Mouse (Mus musculus): ENCODE measurements around the gene Fgfbp3. TPM values are rescaled to one million over a fixed set of nuclear protein-coding genes. Genes with fewer than 3 reads are reported as not detected.

Fgfbp3 gene
- polyA plus RNA-seq, 1 experiment from 2014 or later, result 9.8 TPM

DNA sequence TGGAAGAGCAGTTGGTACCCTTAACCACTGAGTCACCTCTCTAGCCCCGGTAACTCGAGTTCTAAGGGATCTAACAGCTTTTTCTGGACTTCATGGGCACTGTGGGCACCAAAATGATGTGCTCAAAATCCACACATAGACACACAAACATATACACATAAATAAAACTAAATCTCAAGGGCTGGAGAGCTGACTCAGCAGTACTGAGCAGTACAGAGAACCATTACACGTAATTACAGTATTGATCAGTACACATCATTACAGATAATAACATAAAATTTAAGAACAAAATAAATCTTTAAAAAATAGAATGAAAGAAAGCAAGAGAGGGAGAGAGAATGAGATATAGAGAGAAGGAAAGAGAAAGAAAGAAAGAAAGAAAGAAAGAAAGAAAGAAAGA, 10.3 kb downstream of the Fgfbp3 start:
- Histone ChIP-seq H3K4me3 (no peak overlapping the region), H3K9me3 (no peaks in the 10 kb centered on the region), H3K4me1 (peaks cover 11% of the 10 kb centered on the region; the same call in 1 of the 2 replicates), H3K27ac (no peak overlapping the region), H3K4me2 (no peak overlapping the region), H3K27me3 (no peaks in the 10 kb centered on the region), H3K9ac (no peak overlapping the region), H3K36me3 (no peaks in the 10 kb centered on the region)
- 83% methylated on average over 3 of the region's 3 CpGs for WGBS
- ATAC-seq (ENCODE audit: insufficient number of reproducible peaks, insufficient read depth, low FRiP score, low TSS enrichment, low read depth), result no peak

DNA sequence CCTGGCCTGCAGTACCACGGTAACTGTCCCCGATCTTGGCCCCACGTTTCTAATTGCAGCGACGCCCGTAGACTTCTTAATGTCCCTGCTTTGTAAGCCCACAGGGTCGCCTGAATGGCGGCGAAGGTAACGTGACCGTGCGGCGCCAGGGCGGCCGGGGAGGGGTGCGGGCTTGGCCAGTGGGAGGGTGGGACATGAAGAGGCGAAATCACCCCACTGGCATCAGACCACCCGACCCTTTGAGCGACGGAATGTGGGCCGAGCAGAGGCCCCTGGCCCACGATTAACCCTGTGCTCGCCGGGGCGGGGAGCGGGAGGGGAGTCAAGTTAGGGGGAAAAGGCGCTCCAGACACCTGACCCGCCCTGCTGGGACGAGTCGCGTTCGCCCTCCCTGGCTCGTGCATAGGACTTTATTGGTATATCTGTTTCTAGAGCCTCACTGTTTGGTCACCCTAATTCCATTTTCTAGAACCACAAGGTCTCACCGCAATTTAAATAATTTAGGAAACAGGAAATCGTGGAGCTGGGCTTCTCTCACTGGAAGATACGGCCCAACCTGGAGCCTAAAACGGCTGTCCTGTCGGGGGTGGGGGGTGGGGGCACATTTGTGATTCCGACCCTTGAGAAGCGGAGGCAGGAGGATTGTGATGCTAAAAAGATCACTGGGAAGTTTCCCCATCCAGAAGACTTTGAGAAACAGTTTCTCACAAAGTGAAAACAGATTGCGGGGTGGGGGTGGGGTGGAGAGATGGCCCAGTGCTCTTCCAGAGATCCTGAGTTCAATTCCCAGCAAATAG, 15.0 kb downstream of the Fgfbp3 start:
- H3K4me2 ChIP-seq, result peak overlapping the region; percentile 84
- no peaks in the 10 kb centered on the region for H3K36me3 ChIP-seq
- no peaks in the 10 kb centered on the region for H3K9me3 ChIP-seq
- H3K4me3 ChIP-seq, result peak overlapping the region; percentile 58
- H3K27ac ChIP-seq, result no peak overlapping the region
- H3K9ac ChIP-seq, result peak overlapping the region; percentile 80
- H3K4me1 ChIP-seq, result peaks cover 5% of the 10 kb centered on the region; the same call in 1 of the 2 replicates
- no peaks in the 10 kb centered on the region for H3K27me3 ChIP-seq
- peak; percentile 63; the same call in 1 of the 2 replicates for ATAC-seq (ENCODE audit: insufficient number of reproducible peaks, insufficient read depth, low FRiP score, low TSS enrichment, low read depth)
- 1% methylated on average over 41 of the region's 41 CpGs for WGBS

DNA sequence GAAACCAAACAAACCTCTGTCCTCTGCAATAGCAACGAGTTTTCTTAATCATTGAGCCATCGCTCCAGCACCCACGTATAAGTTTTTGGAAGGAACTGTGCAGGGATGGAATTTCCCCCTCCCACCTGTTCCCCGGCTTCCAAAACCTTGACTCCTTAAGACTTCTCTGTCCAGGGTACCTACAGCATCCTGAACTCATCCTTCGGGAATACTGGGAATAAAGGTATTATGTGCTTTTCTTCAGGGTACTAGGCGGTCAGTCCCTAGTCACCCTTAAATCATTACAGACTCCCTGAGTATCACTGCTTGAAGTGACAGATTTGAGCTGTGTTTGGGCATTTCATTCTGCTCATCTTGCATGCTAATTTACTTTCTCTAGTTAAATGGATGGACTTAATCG, 16.0 kb downstream of the Fgfbp3 start:
- WGBS, result 35% methylated on average over 7 of the region's 7 CpGs
- no peak overlapping the region for H3K9ac ChIP-seq
- H3K27me3 ChIP-seq, result no peaks in the 10 kb centered on the region
- H3K4me1 ChIP-seq, result peaks cover 5% of the 10 kb centered on the region; the same call in 1 of the 2 replicates
- peak overlapping the region; percentile 84 for H3K4me2 ChIP-seq
- no peaks in the 10 kb centered on the region for H3K36me3 ChIP-seq
- H3K27ac ChIP-seq, result no peak overlapping the region
- no peaks in the 10 kb centered on the region for H3K9me3 ChIP-seq
- ATAC-seq (ENCODE audit: insufficient number of reproducible peaks, insufficient read depth, low FRiP score, low TSS enrichment, low read depth), result no peak
- H3K4me3 ChIP-seq, result peak overlapping the region; percentile 58

DNA sequence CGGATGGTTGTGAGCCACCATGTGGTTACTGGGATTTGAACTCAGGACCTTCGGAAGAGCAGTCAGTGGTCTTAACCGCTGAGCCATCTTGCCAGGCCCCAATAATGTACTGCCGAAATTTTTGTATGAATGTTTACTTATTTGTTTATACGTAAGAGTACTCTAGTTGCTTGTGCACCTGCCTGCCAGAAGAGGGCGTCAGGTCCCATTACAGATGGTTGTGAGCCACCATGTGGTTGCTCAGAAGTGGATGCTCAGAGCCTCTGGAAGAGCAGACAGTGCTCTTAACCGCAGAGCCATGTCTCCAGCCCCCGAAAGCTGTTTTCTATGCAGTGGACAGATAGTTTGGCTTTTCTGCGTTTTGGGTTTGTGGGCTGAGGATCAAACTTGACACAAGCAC, 21.6 kb downstream of the Fgfbp3 start:
- no peak for ATAC-seq (ENCODE audit: insufficient number of reproducible peaks, insufficient read depth, low FRiP score, low TSS enrichment, low read depth)

DNA sequence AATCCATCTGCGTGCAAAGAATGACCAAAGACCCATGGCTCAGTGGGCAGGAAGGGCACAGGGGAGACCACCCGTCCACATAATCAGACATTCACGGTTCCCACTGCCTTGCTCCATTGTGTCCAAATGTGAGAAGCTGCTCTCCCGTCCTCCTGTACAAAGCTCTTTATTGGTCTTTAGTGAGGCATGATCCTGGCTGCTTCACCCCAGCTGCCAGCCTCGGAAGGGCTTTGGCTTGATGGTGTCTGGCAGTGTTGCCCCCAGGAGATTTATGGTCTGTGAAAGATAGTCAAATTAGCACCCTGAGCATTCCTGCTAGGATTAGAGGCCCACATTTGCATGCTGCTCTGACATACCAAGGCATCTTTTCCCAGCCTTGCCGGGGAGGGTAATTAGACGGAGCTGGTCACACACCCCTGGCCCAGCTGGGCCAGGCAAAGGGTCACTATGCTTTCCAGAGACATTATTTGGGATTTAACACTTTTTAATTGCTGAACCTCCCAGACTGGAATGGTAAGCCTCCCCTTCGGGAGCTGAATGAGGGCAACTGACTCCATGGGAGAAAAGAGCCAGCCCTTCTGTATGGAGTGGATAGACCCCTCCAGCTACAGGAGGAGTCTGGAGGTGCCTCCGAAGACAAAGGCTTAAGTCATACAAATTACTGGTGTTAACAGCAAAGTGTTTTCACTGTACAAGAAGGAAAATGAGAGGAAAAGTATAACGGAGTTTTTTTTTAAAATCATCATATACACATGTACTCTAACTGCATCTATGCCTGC, 22.4 kb downstream of the Fgfbp3 start:
- 23% methylated on average over 10 of the region's 10 CpGs for WGBS
- H3K4me3 ChIP-seq, result no peak overlapping the region
- H3K9me3 ChIP-seq, result no peaks in the 10 kb centered on the region
- peaks cover 19% of the 10 kb centered on the region for H3K36me3 ChIP-seq
- H3K27ac ChIP-seq, result no peak overlapping the region
- ATAC-seq (ENCODE audit: insufficient number of reproducible peaks, insufficient read depth, low FRiP score, low TSS enrichment, low read depth), result no peak
- no peak overlapping the region for H3K9ac ChIP-seq
- H3K27me3 ChIP-seq, result no peaks in the 10 kb centered on the region
- no peak overlapping the region for H3K4me2 ChIP-seq
- peaks cover 7% of the 10 kb centered on the region for H3K4me1 ChIP-seq

More for the DNA sequence above, 21.6 kb downstream of the Fgfbp3 start:
- Histone ChIP-seq H3K4me3 (no peak overlapping the region), H3K4me2 (no peak overlapping the region), H3K9ac (no peak overlapping the region), H3K27me3 (no peaks in the 10 kb centered on the region), H3K36me3 (peaks cover 18% of the 10 kb centered on the region), H3K27ac (no peak overlapping the region), H3K9me3 (no peaks in the 10 kb centered on the region), H3K4me1 (peaks cover 7% of the 10 kb centered on the region)
- 44% methylated on average over 9 of the region's 9 CpGs for WGBS

DNA sequence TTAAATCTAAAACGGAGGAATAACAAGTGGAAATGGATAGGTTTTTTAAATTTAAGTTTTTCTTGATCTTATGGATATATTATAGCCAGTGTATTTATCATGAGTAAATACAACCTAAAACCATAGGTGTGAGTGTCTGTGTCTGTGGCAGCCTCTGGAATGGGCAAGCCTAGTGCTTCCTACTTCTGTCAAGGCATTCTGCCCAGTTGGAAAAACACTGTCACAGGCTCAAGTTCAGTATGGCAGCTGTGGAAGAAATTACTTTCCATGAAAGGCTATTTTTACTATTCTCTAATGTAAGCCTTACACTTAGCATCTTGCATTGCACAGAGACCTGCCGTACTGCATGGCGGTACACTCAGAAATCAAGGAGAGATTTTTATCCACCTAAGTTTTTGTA, 27.7 kb downstream of the Fgfbp3 start:
- Histone ChIP-seq H3K27me3 (no peaks in the 10 kb centered on the region), H3K27ac (no peak overlapping the region), H3K4me1 (peaks cover 2% of the 10 kb centered on the region), H3K4me2 (no peak overlapping the region), H3K9ac (no peak overlapping the region), H3K9me3 (no peaks in the 10 kb centered on the region), H3K36me3 (peaks cover 68% of the 10 kb centered on the region), H3K4me3 (no peak overlapping the region)
- 86% methylated on average over 3 of the region's 3 CpGs for WGBS
- ATAC-seq (ENCODE audit: insufficient number of reproducible peaks, insufficient read depth, low FRiP score, low TSS enrichment, low read depth), result no peak

DNA sequence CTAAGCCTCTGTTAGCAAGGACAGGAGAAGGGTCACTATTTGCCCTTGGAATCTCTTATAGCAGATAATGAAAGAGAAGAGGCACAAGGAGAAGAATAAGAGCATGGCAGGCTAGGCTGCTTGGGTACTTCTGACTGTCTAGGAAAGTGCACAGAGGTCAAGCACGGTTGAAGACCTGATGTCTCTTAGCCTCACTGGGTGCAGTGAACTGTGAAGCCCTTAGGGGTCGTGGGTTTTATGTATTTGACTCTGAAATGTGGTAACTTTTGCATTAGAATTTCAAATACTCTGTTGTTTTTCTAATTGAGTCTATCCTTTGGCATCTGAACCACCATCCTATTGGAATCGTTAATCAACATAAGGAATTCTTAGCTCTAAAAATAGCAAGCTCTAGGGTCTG, 31.7 kb downstream of the Fgfbp3 start:
- H3K27ac ChIP-seq, result no peak overlapping the region
- no peaks in the 10 kb centered on the region for H3K9me3 ChIP-seq
- no peak for ATAC-seq (ENCODE audit: insufficient number of reproducible peaks, insufficient read depth, low FRiP score, low TSS enrichment, low read depth)
- no peak overlapping the region for H3K9ac ChIP-seq
- WGBS, result 80% methylated on average over 3 of the region's 3 CpGs
- no peak overlapping the region for H3K4me3 ChIP-seq
- no peaks in the 10 kb centered on the region for H3K27me3 ChIP-seq
- no peak overlapping the region for H3K4me2 ChIP-seq
- no peaks in the 10 kb centered on the region for H3K4me1 ChIP-seq
- peaks cover 87% of the 10 kb centered on the region for H3K36me3 ChIP-seq

DNA sequence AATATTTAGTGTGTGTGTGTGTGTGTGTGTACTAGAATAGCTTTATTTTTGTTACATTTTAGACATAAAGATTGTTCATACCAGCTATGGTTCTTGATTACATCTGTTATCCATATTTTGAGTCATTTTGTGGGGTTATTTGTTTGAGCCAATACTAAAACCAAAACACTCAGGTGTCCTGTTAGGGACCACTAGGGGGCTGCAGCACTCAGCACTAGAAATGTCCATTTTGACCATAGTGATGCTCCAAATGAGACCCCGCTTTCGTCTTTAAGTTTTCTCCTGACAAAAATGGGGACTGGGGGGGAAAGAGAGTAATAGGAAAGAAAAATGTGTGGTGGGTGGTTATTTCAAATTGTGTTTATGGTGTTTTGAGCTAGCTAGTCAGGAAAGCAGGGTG, 33.1 kb downstream of the Fgfbp3 start:
- Histone ChIP-seq H3K9me3 (no peaks in the 10 kb centered on the region), H3K4me2 (no peak overlapping the region), H3K36me3 (peaks cover 93% of the 10 kb centered on the region), H3K27ac (no peak overlapping the region), H3K9ac (no peak overlapping the region), H3K4me1 (no peaks in the 10 kb centered on the region), H3K4me3 (no peak overlapping the region), H3K27me3 (no peaks in the 10 kb centered on the region)
- 82% methylated on average over 2 of the region's 2 CpGs for WGBS
- ATAC-seq (ENCODE audit: insufficient number of reproducible peaks, insufficient read depth, low FRiP score, low TSS enrichment, low read depth), result no peak

DNA sequence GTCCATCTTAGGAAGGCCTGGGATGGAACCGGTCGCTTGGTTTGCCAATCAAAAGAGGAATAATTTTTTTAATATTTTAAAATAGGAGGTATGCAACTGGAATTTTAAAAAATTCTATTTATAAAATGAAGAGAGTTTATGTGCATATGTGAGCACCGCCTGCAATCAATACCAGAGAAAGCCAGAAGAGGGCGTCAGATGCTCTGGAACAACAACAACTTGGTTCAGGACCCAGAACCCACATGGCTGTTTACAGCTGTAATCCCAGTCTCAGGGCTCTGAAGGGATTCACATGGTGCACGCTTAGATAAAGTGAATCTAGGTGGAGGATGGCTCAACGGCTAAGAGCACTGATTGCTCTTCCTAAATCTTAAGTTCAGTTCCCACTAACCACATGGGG, 36.3 kb downstream of the Fgfbp3 start:
- no peak for ATAC-seq (ENCODE audit: insufficient number of reproducible peaks, insufficient read depth, low FRiP score, low TSS enrichment, low read depth)
- WGBS, result 79% methylated on average over 6 of the region's 6 CpGs

DNA sequence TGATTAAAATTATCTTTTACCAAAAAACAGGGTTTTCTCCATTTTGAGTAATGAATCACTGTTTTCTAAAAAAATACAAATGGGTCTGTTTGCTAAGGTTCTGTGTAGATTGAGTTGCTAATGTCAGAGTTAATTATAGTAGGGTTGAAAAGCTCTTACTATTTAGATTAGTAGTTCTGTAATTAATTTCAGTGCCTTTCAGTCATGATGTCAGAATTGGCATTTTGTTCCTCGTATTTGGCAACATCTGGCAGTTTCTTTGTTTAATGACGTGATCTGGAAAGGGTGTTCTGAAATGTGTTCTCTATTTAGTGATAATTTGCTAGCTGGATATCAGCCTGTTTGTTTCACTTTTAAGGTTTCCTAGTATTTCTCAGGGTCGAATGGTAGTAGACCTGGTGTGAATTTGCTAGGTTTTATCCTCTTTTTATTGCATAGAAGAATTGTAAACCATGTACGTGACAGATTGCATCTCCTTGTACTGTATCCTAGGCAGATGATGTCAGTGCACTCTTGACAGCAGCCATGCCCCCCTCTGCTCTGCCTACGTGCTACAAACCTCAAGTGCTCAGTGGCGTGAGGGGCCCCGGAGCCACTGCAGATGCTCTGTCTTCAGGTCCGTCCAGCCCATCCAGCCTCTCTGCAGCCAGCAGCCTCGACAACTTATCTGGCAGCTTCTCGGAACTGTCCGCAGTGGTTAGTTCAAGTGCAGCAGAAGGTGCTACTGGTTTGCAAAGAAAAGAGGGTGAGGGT, 40.5 kb downstream of the Fgfbp3 start:
- Histone ChIP-seq H3K9me3 (no peaks in the 10 kb centered on the region), H3K9ac (no peak overlapping the region), H3K27ac (no peak overlapping the region), H3K4me3 (no peak overlapping the region), H3K4me2 (no peak overlapping the region), H3K4me1 (no peaks in the 10 kb centered on the region), H3K36me3 (peaks cover 86% of the 10 kb centered on the region), H3K27me3 (no peaks in the 10 kb centered on the region)
- ATAC-seq (ENCODE audit: insufficient number of reproducible peaks, insufficient read depth, low FRiP score, low TSS enrichment, low read depth), result no peak
- WGBS, result 74% methylated on average over 11 of the region's 11 CpGs

More for the DNA sequence above, 36.3 kb downstream of the Fgfbp3 start:
- H3K4me2 ChIP-seq, result no peak overlapping the region
- no peaks in the 10 kb centered on the region for H3K4me1 ChIP-seq
- H3K36me3 ChIP-seq, result peaks cover 88% of the 10 kb centered on the region
- H3K27me3 ChIP-seq, result no peaks in the 10 kb centered on the region
- H3K4me3 ChIP-seq, result no peak overlapping the region
- no peaks in the 10 kb centered on the region for H3K9me3 ChIP-seq
- H3K27ac ChIP-seq, result no peak overlapping the region
- no peak overlapping the region for H3K9ac ChIP-seq

DNA sequence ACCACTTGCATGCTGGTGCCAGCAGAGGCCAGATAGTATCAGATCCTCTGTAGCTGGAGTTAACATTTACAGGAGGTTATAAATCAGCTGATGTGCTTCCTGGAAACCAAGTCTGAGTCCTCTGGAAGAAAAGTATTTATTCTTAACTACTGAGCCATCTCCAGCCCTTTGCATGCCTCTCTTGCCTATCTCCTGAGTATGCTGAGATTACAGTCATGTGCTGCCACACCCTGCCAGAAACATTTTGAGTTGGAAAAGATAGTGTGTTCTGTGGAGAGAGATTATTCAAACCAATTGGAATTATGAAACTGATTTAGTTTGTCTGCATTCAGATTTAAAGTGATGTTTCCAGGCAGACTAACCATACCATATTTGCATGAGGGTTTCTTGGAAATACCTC, 42.1 kb downstream of the Fgfbp3 start:
- no peak overlapping the region for H3K9ac ChIP-seq
- ATAC-seq (ENCODE audit: insufficient number of reproducible peaks, insufficient read depth, low FRiP score, low TSS enrichment, low read depth), result no peak
- no peak overlapping the region for H3K4me3 ChIP-seq
- no peaks in the 10 kb centered on the region for H3K9me3 ChIP-seq
- H3K4me2 ChIP-seq, result no peak overlapping the region
- no peak overlapping the region for H3K27ac ChIP-seq
- peaks cover 84% of the 10 kb centered on the region for H3K36me3 ChIP-seq
- H3K27me3 ChIP-seq, result no peaks in the 10 kb centered on the region
- H3K4me1 ChIP-seq, result no peaks in the 10 kb centered on the region

All from embryonic facial prominence, embryonic 13.5 days (tissue).